Mouse (Mus musculus) cerebellum, adult 2 months (tissue): ENCODE data around the gene Itpr3.

Source experiments
- CTCF ChIP-seq: fragments of 200-500 bp; IDR thresholded peaks from 2 replicates; pipeline ENCODE4 v1.5.1; 2011; ENCODE audit warnings: low read depth, mild to moderate bottlenecking, control low read depth, low read length, moderate library complexity, borderline replicate concordance; ENCODE audit not compliant: insufficient read depth
- POLR2A ChIP-seq: fragments of 200-500 bp; IDR thresholded peaks from 2 replicates; pipeline ENCODE4 v1.6.1; 2011; ENCODE audit warnings: low read length, control low read depth, borderline replicate concordance; ENCODE audit not compliant: insufficient read depth

DNA sequence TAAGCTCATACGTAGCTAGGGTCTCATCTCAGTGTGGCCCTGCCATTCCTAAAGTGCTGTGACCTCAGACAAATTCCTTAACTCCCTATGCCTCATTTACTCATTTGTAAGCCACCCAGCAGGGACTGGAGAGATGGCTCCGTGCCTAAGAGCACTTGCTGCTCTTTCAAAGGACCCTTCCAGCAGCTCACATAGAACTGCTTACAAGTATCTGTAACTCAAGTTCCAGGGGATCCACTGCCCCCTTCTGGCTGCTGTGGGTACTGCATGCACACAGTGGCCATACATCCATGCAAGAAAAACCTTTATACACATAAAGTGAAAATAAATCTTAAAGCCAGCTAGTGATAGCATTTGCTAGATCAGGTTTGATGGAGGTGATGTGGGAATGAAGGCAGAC lies 28.6 kb downstream of the Itpr3 start:
- TF ChIP-seq CTCF = peak; percentile 67
- no peak for TF ChIP-seq POLR2A
